Mouse (Mus musculus): ENCODE measurements at regions not wholly inside any gene's neighbourhood (a gene's known extent, or its start where the extent isn't known, plus 50 kb on each side); places are given as distances from the start of the nearest gene placed in this dataset.

DNA sequence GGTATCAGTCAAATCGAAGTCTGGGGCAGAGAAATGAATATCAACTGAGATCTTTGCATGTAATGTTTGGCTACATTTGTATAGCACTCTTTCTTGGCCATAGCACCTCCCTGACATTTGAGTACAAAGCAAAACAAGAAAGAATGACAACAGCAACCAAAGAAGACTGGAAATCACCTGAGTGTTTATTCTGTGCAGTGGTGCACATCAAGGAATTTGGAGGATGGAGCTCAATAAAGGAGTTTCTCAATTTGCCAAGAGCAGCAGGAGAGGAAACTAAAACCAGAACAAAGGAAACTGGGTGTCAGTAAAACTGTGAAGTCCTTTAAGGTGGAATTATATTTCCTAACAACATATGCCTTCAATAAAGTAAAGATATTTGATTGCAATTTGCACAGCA is 426.2 kb upstream of the Slit2 start:
- DNase-seq (ENCODE audit: low spot score) (no peak), ATAC-seq (ENCODE audit: low FRiP score, low TSS enrichment) (no peak)
- no peaks in the 10 kb centered on the region for H3K27me3 ChIP-seq (ENCODE audit: control insufficient read depth, insufficient read depth, low read length)
- TF ChIP-seq EP300 (optimal IDR thresholded peaks at IDR 0.05) (no peak), CTCF (IDR thresholded peaks at IDR 0.05; ENCODE audit: low read depth) (no peak)
- H3K4me3 ChIP-seq (ENCODE audit: low read depth, low read length), result no peak overlapping the region
- no peaks in the 10 kb centered on the region for H3K36me3 ChIP-seq (ENCODE audit: control insufficient read depth, insufficient read depth, low read length)
- no peaks in the 10 kb centered on the region for H3K9me3 ChIP-seq (ENCODE audit: control insufficient read depth, low read length)
- no peak overlapping the region for H3K4me2 ChIP-seq (replicated peaks; ENCODE audit: low read depth)
- 71% methylated on average over 1 of the region's 1 CpGs for WGBS
- no peak overlapping the region for H3K9ac ChIP-seq (ENCODE audit: low read length)
- no peaks in the 10 kb centered on the region for H3K4me1 ChIP-seq (replicated peaks; ENCODE audit: control insufficient read depth, insufficient read depth)
- H3K27ac ChIP-seq (replicated peaks), result no peak overlapping the region

DNA sequence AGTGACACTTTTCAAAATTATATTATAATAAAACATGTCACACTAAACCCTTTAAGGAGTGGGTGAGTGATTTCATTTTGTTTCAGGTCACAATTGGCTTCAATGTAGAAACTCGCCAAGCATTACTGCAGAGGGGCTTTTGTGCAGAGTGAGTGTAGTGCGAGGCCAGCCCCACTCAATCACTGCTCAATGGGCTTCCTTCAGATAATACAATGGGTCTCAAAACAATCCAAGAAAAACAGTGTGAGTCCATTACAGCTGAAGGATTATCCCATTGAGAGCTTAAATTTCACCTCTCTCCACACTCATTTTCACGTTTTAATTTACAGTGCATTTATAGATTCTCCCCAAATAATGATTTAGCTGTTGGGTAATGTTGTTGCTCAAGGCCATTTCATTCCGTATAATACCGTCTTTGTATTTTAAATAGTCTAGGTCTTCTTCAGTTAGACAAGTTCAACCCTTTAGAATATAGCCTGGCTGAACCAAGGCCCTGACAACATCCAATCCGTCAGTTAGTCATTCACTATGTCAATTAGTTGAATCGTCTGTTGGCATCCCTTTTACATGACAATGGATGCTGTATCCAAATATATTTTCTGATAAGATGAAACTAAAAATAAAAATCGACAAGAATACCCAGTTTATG is 425.7 kb upstream of the Slit2 start:
- DNase-seq (ENCODE audit: low spot score), result no peak
- ATAC-seq (ENCODE audit: low FRiP score, low TSS enrichment), result no peak
- Histone ChIP-seq H3K36me3 (ENCODE audit: control insufficient read depth, insufficient read depth, low read length) (no peaks in the 10 kb centered on the region), H3K4me3 (ENCODE audit: low read depth, low read length) (no peak overlapping the region), H3K4me1 (replicated peaks; ENCODE audit: control insufficient read depth, insufficient read depth) (no peaks in the 10 kb centered on the region), H3K9me3 (ENCODE audit: control insufficient read depth, low read length) (no peaks in the 10 kb centered on the region), H3K9ac (ENCODE audit: low read length) (no peak overlapping the region), H3K4me2 (replicated peaks; ENCODE audit: low read depth) (no peak overlapping the region), H3K27ac (replicated peaks) (no peak overlapping the region), H3K27me3 (ENCODE audit: control insufficient read depth, insufficient read depth, low read length) (no peaks in the 10 kb centered on the region)
- TF ChIP-seq CTCF (IDR thresholded peaks at IDR 0.05; ENCODE audit: low read depth) (no peak), EP300 (optimal IDR thresholded peaks at IDR 0.05) (no peak)
- WGBS, result 71% methylated on average over 8 of the region's 8 CpGs
